Mouse (Mus musculus) cerebellum, adult 2 months (tissue): ENCODE measurements at regions not wholly inside any gene's neighbourhood (a gene's known extent, or its start where the extent isn't known, plus 50 kb on each side); places are given as distances from the start of the nearest gene placed in this dataset.

Source experiments
- CTCF ChIP-seq: fragments of 200-500 bp; IDR thresholded peaks from 2 replicates; pipeline ENCODE4 v1.5.1; 2011; ENCODE audit warnings: low read depth, mild to moderate bottlenecking, control low read depth, low read length, moderate library complexity, borderline replicate concordance; ENCODE audit not compliant: insufficient read depth
- POLR2A ChIP-seq: fragments of 200-500 bp; IDR thresholded peaks from 2 replicates; pipeline ENCODE4 v1.6.1; 2011; ENCODE audit warnings: low read length, control low read depth, borderline replicate concordance; ENCODE audit not compliant: insufficient read depth

- TF ChIP-seq POLR2A (no peak), CTCF (no peak)
These were observed 1151.2 kb upstream of the Tenm2 start for GRCm38 (mm10) chr11:38386958-38387357.
